Mouse (Mus musculus) adrenal gland, postnatal 0 days (tissue): ENCODE measurements around the gene AI481877. TPM values are rescaled to one million over a fixed set of nuclear protein-coding genes. Genes with fewer than 3 reads are reported as not detected.

Source experiments
- polyA plus RNA-seq: library from polyadenylated mRNA; unstranded; fragments of >200 nt; fragmentation: Nextera tagmentation; extraction: Ambion mirVana; gene quantifications from 2 replicates; pipeline ENCODE4 v1.2.1, GENCODE M21; 2015

The AI481877 gene
- polyA plus RNA-seq = not detected in 2 replicates

DNA sequence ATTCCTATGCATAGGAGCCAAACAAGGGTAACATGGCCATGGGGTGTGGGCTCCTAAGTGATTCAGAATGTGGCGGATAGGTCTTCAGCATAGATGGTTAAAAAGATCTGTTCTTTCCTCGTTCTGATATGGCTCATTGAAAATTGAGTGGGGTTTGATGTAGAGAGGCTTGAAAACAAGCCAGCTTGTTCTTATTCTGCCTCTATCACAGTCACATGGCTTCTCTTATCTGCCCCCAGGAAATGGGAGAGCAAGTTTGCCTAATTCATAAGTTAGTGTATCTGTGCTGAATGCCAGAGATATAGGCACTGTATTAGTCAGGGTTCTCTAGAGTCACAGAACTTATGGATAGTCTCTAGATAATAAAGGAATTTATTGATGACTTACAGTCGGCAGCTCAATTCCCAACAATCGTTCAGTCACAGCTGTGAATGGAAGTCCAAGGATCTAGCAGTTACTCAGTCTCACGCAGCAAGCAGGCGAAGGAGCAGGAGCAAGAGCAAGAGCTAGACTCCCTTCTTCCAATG, at the start of gene AI481877:
Gene AI481877, minus strand, starts transcription at position 477 of the 527 bp plus-strand sequence.

DNA sequence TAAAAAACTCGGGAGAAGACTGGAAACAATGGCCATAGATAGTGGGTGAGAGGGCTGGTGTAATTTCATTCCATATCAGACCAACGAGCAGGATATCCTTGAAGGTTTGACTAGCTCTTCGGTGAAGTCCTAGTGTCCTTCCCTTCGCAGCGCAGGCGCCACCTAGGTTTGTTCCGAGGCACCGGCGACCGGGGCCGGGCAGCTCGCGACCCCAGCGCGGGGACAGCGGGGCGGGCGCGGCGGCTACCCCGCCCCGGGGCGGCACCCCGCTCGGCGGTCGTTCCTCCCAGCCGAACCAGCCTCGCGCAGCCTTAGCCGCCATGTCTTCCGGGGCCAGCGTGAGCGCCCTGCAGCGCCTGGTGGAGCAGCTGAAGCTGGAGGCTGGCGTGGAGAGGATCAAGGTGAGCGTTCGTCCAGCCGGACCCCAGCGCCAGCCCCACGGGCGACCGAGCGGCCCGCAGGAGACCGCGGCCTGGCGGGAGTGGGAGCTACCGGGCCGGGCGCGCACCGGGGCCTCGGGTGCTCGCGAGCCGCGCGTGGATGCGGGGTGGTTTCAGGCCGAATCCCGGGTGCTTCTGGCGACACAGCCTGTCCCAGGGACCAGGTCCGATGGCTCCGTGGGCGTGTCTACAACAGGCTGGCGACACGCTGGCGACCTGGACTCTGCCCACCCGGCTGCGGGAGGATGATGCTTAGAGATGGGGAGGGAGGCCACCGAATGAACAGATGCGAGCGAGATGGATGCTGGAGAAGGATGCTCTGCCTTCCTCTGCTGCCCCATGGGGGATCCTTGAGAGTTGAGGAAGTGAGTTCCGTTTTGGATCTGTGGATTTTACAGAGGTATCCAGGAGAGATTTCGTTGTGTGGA, 103.6 kb downstream of the AI481877 start, which contains the start of gene Gng10:
Gene Gng10, plus strand, starts transcription at position 171 of the 868 bp plus-strand sequence.

DNA sequence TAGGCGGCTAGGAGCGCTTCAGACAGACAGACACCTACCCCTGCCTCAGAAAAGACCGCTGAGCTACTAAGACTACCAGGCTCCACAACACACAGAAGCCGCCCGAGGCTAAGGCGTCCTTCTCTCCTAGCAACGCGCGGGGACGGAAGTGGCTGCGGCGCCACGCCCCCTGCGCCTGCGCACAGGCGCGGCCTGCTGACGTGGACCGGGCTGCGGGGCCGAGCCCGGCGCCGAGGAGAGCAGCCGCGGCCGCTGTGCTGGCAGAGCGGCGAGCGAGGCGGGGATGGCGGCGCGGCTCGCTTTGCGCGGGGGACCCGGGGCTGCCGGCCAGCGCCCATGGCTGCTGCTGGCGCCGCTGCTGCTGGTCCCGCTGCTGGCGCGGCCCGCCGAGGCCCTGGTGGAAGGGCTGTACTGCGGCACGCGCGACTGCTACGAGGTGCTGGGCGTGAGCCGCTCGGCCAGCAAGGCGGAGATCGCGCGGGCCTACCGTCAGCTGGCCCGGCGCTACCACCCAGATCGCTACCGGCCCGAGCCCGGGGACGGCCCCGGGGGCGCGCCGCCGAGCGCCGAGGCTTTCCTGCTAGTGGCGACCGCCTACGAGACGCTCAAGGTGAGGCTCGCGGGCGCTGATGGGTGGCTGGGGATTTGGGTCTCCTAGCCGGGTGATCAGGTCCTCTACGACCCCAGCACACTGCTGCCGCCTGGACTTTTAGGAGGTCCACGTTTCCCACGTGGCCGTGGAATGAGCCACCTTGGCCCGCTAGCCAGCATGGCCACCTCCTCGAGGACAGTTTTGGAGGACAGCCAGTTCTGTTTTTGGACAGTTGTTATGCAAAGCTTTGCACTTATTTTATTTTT, 135.6 kb downstream of the AI481877 start, which contains the start of gene Gm20503:
Gene Gm20503, plus strand, starts transcription at position 263 of the 858 bp plus-strand sequence.

DNA sequence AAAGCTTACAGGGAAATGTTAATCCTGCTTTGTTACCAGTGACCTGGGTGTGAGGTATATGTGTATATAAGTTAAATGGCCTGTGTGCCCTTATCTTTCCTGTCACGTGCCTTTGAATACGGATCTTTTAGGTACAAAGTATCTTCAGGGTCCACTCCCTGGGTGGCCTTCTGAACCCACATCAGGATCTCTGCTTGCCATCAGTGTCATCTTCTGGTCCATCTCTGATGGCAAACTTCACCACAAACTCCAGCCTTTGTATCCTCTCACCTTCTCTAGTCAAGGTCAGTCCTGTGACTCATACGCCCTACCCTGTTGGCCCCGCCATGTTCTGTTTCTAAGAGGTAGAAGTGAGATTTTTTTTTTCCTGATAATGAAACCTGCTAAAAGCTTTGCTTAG, 144.0 kb downstream of the AI481877 start, which contains the start of gene Dnajc25:
Gene Dnajc25, plus strand, starts transcription at position 301 of the 400 bp plus-strand sequence.

Other genes starting within 250 kb of the AI481877 start
- gene Ecpas, start 226.2 kb downstream of the AI481877 start, polyA plus RNA-seq = 19.2 and 25.4 TPM in 2 replicates
- gene Zkscan16, start 195.4 kb downstream of the AI481877 start, polyA plus RNA-seq = 0.30 and 0.36 TPM in 2 replicates
- gene Ptgr1, start 151.9 kb downstream of the AI481877 start, polyA plus RNA-seq = 27.7 and 31.5 TPM in 2 replicates
- gene Dnajc25, start 143.9 kb downstream of the AI481877 start, polyA plus RNA-seq = 12.3 and 12.9 TPM in 2 replicates
- gene Gm20503, start 135.8 kb downstream of the AI481877 start, polyA plus RNA-seq = 16.4 and 17.3 TPM in 2 replicates
- 108 and 118 TPM in 2 replicates for gene Gng10, start 103.9 kb downstream of the AI481877 start, polyA plus RNA-seq
- 6.9 and 12.5 TPM in 2 replicates for gene Ugcg, start 50.3 kb upstream of the AI481877 start, polyA plus RNA-seq